Mouse (Mus musculus) gastrocnemius, adult 18-20 months (tissue): ENCODE results near the gene Gm37240. TPM values are rescaled to one million over a fixed set of nuclear protein-coding genes. Genes with fewer than 3 reads are reported as not detected.

Experiments used
- DNase-seq: peaks from one replicate; pipeline ENCODE4 v3.0.0; 2021; ENCODE audit warnings: low spot score
- total RNA-seq, 2 experiments: library from RNA; stranded (reverse); gene quantifications; 2 replicates each; pipeline ENCODE4 v1.2.3; 2021

Gm37240 gene
- total RNA-seq, 2 experiments from 2014 or later: 30.2 to 34.0 TPM

DNA sequence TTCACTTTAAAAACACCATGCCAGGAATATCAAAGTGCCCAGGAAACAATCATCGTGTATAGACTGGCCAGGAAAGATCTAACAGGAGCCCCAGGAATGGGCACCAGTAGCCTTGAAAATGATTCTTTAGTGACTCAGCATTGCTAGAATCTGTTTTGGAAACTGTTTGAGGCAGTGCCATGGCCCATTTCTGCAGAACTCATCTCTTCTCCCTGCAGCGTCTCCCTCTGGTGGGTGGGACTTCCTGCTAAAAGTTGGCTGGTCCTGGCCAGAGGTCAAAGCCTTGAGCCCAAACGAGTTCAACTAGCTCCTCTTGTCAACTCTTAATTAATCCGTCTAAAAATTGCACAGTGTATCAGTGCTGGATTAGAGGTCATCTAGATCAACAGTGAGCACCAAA lies 833.8 kb downstream of the Gm37240 start:
- DNase-seq: peak; percentile 6

DNA sequence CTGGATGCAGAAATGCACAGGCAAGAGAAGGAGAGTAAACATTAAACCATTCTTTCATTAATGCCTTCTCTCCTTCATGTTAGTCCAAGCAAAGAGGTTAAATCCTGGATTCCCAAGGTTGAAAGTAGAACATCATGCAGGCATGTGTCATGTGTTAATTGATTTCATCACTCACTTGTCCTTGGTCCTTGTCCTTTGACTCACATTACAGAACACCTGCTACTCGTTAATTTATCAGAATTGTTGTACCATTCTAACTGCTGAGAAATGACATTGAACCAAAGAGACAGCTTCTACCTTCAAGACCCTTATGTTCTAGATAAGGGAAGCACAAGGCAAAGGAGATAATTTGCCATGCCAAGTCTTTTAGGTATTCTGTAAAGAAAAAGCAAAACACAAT lies 835.1 kb downstream of the Gm37240 start:
- DNase-seq: no peak

DNA sequence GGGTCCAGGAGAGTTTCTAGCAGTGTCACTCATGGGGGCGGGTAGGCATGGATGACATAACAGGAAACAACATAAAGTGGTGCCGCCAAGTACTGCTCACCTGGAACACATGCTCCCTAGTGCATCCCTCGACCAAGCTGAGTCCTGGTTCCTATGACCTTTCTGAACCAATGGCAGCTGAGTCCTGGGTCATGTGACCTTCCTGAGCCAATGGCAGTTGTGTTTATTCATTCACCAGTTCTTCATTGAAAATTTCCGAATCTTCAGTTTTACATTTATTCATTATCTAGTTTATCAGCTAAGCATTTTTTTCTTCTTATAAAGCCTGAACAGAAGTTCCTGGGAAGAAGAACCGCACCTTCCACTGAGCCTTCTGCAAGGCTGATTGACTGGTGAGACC lies 838.7 kb downstream of the Gm37240 start:
- no peak for DNase-seq

DNA sequence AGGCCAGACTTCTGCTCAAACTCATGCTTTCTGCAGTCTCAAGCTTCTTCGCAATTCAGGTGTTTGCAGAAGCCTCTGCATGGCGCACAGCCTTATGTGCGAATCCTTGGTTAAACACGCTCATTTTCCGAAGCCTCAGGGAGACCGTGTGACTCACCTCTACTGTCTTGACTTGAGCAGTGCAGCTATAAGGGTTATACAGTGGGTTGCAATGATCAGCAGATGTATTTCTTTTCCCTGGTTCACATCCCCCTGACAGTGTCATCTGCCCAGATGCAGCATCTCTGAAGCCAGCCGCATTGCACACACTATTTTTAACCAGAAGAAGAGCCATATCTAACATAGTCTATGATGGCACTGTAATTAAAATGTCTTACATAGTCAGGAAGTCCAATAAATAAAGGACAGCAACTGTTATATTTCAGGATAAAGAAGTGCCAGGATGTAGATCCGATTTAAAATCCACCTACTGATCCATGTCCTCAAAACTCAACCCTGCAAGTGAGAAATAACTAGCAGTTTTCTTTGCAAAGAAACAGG lies 843.6 kb downstream of the Gm37240 start:
- DNase-seq: no peak

- DNase-seq: no peak
These were observed 845.2 kb downstream of the Gm37240 start for GRCm38 (mm10) chr3:85042126-85042525.

DNA sequence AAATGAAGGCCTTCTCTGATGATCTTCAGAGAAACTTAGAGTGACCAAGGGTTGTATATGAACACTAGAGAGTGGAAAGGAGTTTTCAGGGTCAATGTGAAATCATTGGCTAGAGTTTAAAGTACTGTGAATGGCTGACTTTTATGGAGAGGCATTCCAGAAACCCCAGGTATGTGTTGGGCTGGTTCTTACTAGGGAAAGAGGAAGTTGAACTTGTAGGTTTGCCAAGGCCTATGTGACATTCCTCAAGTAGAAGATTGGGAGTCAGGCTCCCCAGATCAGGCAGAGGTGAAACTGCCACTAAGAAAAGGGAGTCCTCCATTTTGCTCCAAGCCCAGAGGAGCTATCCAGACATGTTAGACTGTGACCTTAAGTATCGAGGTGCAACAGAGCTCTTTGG lies 858.2 kb downstream of the Gm37240 start:
- no peak for DNase-seq

GRCm38 (mm10) chr3:85024817-85025705 lies 862.3 kb downstream of the Gm37240 start:
- no peak for DNase-seq

GRCm38 (mm10) chr3:85024237-85024636 lies 863.1 kb downstream of the Gm37240 start:
- no peak for DNase-seq

GRCm38 (mm10) chr3:85022800-85023199 lies 864.5 kb downstream of the Gm37240 start:
- DNase-seq: no peak

DNA sequence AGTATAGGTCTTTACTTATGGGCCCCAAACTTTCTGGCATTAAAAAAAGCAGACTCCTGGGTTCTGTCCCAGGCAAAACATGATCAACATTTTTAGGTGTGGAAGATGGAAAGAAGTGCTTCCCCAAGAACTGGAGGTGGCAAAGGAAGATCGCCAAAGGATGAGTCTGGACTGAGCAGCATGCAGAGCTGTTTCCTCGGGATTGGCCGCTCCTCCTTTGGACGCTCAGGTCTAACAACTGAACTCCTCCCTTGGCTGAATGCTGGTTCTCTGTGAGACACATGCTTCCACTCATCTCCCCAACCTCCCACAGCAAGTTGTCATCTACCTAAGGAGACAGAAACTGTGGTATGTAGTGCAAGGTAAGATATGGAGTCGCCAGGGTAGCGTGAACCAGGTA lies 865.5 kb downstream of the Gm37240 start:
- no peak for DNase-seq

GRCm38 (mm10) chr3:85020137-85020536 lies 867.2 kb downstream of the Gm37240 start:
- DNase-seq: no peak

DNA sequence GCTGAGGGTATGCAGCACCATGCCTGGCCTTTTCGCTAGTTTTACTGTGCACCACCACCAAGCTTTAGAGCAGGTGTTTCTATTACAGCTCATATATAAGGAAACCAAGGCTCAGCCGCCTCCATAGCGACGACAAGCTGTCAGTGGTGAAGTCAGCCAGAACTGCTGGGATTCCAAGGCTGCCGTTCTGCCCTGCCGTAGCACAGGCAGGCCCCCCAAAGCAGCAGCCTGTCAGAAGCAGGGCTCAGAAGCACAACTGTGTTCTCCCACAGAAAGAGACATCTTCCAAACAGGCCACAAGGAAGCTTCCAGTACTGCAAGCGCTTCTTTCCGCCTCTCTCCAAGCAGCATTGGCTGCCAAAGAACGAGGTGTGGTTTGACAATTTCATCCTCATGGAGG lies 871.7 kb downstream of the Gm37240 start:
- no peak for DNase-seq

DNA sequence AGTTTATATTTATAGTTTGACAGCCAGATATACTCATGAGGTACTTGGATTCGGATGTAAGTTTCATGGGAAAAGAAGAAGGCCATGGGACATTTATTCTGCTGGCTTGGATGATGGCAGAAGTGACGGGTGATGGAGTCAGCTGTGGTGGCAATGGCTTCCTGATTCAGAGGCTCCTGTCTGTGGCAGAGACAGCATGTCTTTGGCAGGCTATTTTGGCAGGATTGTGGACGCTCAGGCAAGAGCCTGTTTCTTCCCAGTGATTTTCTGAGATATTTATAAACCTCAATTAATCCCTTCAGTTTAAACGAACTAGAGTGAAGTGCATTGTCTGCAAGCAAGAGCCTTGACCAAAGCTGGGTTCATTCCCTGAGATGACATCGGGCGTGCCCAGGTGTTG lies 874.4 kb downstream of the Gm37240 start:
- DNase-seq: no peak

GRCm38 (mm10) chr3:85005257-85005656 lies 882.1 kb downstream of the Gm37240 start:
- DNase-seq: no peak

DNA sequence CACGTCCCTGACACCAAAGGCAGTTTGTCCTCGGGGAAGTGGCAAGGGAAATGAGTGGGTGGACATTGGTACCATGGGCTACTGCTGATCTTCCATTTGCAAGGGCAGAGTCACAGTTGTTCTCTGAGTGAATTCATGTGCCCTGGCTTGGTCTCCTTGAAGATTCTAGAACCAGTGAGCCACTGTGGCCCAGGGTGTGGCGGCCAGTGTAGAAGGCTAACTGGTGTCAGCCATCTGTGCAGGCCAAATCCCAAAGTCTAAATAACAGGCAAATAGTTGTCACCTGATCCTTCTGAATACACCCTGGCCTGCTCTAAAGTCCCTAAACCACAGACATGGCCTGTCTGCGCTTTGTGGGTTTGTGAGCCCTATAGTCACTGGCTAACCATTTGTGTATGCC lies 898.4 kb downstream of the Gm37240 start:
- no peak for DNase-seq

- DNase-seq: no peak
These were observed 902.1 kb downstream of the Gm37240 start for GRCm38 (mm10) chr3:84985121-84985625.

DNA sequence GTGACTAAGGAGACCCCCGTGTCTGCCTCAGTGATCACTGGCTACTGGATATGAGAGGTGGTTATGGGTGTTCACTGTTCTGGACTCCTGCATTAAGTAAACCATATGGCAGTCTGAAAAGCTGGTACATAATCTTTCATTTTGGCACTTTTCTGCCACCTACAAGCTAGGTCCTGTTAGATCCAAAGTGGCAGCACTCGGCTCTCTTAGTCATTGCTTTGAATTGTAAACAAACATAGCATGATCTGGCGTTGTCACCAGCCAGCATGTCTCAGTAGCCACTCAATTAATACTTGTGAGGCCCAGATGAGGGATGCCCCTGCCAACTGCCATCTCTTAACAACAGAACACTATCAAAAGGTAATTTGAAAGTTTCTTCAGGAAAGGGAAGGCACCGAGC lies 904.6 kb downstream of the Gm37240 start:
- no peak for DNase-seq

DNA sequence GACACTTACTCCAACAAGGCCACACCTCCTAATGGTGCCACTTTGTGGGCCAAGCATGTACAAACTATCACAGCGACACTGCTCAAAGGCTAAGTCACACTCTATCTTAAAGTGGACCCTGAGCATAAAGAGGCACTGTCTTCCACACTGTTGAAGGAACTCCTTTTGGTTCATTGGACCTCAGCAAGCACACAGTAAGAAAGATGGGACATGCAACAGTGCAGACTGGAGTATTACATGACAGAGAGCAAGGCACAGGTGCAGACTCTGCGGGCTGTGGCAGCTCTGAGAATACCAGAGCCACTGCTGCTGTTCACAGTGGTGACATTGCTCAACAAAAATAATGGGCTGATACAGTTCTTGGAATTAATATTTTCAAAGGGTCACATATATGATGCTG lies 907.2 kb downstream of the Gm37240 start:
- DNase-seq: no peak

- no peak for DNase-seq
These were observed 908.6 kb downstream of the Gm37240 start for GRCm38 (mm10) chr3:84978676-84979075.

DNA sequence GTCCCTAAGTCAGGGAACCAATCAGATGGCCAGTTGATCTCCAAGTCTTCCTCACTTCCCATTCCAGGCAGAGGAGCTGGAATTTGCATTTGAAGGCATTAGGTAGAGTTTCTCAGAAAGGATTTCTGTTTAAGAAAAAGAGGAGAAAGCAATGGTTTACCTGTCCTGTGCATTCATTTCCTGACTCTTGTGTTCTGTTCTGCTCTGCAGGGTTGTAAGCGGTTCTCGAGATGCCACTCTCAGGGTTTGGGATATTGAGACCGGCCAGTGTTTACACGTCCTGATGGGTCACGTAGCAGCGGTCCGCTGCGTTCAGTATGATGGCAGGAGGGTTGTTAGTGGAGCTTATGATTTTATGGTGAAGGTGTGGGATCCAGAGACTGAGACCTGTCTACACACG lies 913.1 kb downstream of the Gm37240 start:
- DNase-seq: no peak

DNA sequence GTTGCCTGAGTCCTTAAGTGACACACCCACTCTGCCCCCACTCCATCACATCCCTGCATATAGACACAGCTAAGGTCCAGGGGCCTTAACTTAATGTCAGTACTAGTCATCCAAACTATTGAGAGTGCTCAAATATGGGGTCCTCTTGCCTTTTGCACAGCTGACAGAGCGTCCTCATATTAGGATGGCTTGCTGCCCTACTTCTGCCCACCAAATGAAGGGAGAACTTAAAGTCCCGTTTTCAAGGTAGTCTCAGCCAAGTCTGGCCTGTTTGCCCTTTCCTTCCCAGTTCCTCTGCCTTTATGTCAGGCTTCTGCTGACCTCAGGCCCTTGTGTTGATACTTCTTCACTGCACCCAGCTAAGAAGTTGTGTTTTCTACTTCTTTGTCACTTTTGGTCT lies 914.4 kb downstream of the Gm37240 start:
- DNase-seq: no peak

GRCm38 (mm10) chr3:84971561-84971960 lies 915.8 kb downstream of the Gm37240 start:
- no peak for DNase-seq

DNA sequence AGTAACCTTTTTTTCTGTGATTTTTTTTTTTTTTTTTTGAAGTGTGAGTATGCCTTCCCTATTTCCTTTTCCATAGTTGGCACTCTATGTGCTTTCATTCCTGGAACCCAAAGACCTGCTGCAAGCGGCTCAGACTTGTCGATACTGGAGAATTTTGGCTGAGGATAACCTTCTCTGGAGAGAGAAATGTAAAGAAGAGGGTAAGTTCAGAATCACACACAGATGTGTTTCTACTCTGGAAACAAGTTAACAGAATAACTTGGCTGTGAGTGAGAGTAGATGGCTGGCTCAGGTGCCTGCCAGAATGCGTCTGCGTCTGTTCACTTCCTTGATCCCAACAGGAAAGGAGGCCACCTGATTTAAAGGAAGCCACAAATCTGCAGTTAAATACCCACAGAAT lies 920.0 kb downstream of the Gm37240 start:
- no peak for DNase-seq
